Mouse (Mus musculus): Measurements from ENCODE around the gene Bcl11b. TPM values are rescaled to one million over a fixed set of nuclear protein-coding genes. Genes with fewer than 3 reads are reported as not detected.

Gene Bcl11b
- polyA plus RNA-seq, 1 experiment from 2014 or later, result 4.4 TPM

- H3K9me3 ChIP-seq (ENCODE audit: control insufficient read depth, low read length), result no peaks in the 10 kb centered on the region
- 86% methylated on average over 15 of the region's 15 CpGs for WGBS
- no peak for ATAC-seq (ENCODE audit: insufficient number of reproducible peaks, insufficient read depth, low FRiP score, low read depth)
- no peaks in the 10 kb centered on the region for H3K36me3 ChIP-seq (ENCODE audit: control insufficient read depth, insufficient read depth, low read length)
- H3K4me1 ChIP-seq (ENCODE audit: control insufficient read depth in 2 of 2, insufficient read depth in 2 of 2, low read length in 2 of 2), result peaks cover 25 to 36% of the 10 kb centered on the region in 2 experiments
- no peak overlapping the region for H3K4me3 ChIP-seq (ENCODE audit: control insufficient read depth in 1 of 2, insufficient read depth in 1 of 2, low read depth in 1 of 2, low read length in 2 of 2)
- H3K9ac ChIP-seq (ENCODE audit: low read length), result no peak overlapping the region
- H3K4me2 ChIP-seq (ENCODE audit: low read length), result no peak overlapping the region
- H3K27ac ChIP-seq (replicated peaks in 1 of 2; ENCODE audit: control insufficient read depth in 1 of 2, insufficient read depth in 1 of 2, low read depth in 2 of 2, low read length in 2 of 2), result no peak overlapping the region
- H3K27me3 ChIP-seq (ENCODE audit: control insufficient read depth, insufficient read depth, low read length), result no peaks in the 10 kb centered on the region
Measured at GRCm38 (mm10) chr12:107961843-107962242, 41.6 kb downstream of the Bcl11b start.

GRCm38 (mm10) chr12:107960789-107961491 is 42.5 kb downstream of the Bcl11b start:
- Histone ChIP-seq H3K27ac (replicated peaks in 1 of 2; ENCODE audit: control insufficient read depth in 1 of 2, insufficient read depth in 1 of 2, low read depth in 2 of 2, low read length in 2 of 2) (peak overlapping the region; percentile 4 to 24; a peak in 2 of 4 replicates), H3K4me3 (ENCODE audit: control insufficient read depth in 1 of 2, insufficient read depth in 1 of 2, low read depth in 1 of 2, low read length in 2 of 2) (no peak overlapping the region), H3K9ac (ENCODE audit: low read length) (no peak overlapping the region), H3K9me3 (ENCODE audit: control insufficient read depth, low read length) (no peaks in the 10 kb centered on the region), H3K4me1 (ENCODE audit: control insufficient read depth in 2 of 2, insufficient read depth in 2 of 2, low read length in 2 of 2) (peaks cover 25 to 36% of the 10 kb centered on the region in 2 experiments), H3K36me3 (ENCODE audit: control insufficient read depth, insufficient read depth, low read length) (no peaks in the 10 kb centered on the region), H3K27me3 (ENCODE audit: control insufficient read depth, insufficient read depth, low read length) (no peaks in the 10 kb centered on the region), H3K4me2 (ENCODE audit: low read length) (peak overlapping the region; percentile 44)
- WGBS, result 33% methylated on average over 12 of the region's 12 CpGs
- ATAC-seq (ENCODE audit: insufficient number of reproducible peaks, insufficient read depth, low FRiP score, low read depth), result peak; percentile 81

GRCm38 (mm10) chr12:107960365-107960764 is 43.0 kb downstream of the Bcl11b start:
- Histone ChIP-seq H3K27ac (replicated peaks in 1 of 2; ENCODE audit: control insufficient read depth in 1 of 2, insufficient read depth in 1 of 2, low read depth in 2 of 2, low read length in 2 of 2) (peak overlapping the region in 1 of 2 experiments; percentile 24; a peak in 1 of 4 replicates), H3K27me3 (ENCODE audit: control insufficient read depth, insufficient read depth, low read length) (no peaks in the 10 kb centered on the region), H3K4me3 (ENCODE audit: control insufficient read depth in 1 of 2, insufficient read depth in 1 of 2, low read depth in 1 of 2, low read length in 2 of 2) (no peak overlapping the region), H3K9me3 (ENCODE audit: control insufficient read depth, low read length) (no peaks in the 10 kb centered on the region), H3K4me2 (ENCODE audit: low read length) (peak overlapping the region; percentile 44), H3K4me1 (ENCODE audit: control insufficient read depth in 2 of 2, insufficient read depth in 2 of 2, low read length in 2 of 2) (peaks cover 25 to 36% of the 10 kb centered on the region in 2 experiments), H3K36me3 (ENCODE audit: control insufficient read depth, insufficient read depth, low read length) (no peaks in the 10 kb centered on the region), H3K9ac (ENCODE audit: low read length) (no peak overlapping the region)
- WGBS, result 14% methylated on average over 14 of the region's 14 CpGs
- no peak for ATAC-seq (ENCODE audit: insufficient number of reproducible peaks, insufficient read depth, low FRiP score, low read depth)

- Histone ChIP-seq H3K4me2 (ENCODE audit: low read length) (no peak overlapping the region), H3K4me1 (ENCODE audit: control insufficient read depth in 2 of 2, insufficient read depth in 2 of 2, low read length in 2 of 2) (peaks cover 25 to 36% of the 10 kb centered on the region in 2 experiments), H3K36me3 (ENCODE audit: control insufficient read depth, insufficient read depth, low read length) (no peaks in the 10 kb centered on the region), H3K9me3 (ENCODE audit: control insufficient read depth, low read length) (no peaks in the 10 kb centered on the region), H3K9ac (ENCODE audit: low read length) (no peak overlapping the region), H3K4me3 (ENCODE audit: control insufficient read depth in 1 of 2, insufficient read depth in 1 of 2, low read depth in 1 of 2, low read length in 2 of 2) (no peak overlapping the region), H3K27ac (replicated peaks in 1 of 2; ENCODE audit: control insufficient read depth in 1 of 2, insufficient read depth in 1 of 2, low read depth in 2 of 2, low read length in 2 of 2) (no peak overlapping the region), H3K27me3 (ENCODE audit: control insufficient read depth, insufficient read depth, low read length) (no peaks in the 10 kb centered on the region)
- 68% methylated on average over 8 of the region's 8 CpGs for WGBS
- ATAC-seq (ENCODE audit: insufficient number of reproducible peaks, insufficient read depth, low FRiP score, low read depth), result no peak
Measured at GRCm38 (mm10) chr12:107959872-107960271, 43.5 kb downstream of the Bcl11b start.

- no peaks in the 10 kb centered on the region for H3K27me3 ChIP-seq (ENCODE audit: control insufficient read depth, insufficient read depth, low read length)
- WGBS, result 86% methylated on average over 16 of the region's 16 CpGs
- ATAC-seq (ENCODE audit: insufficient number of reproducible peaks, insufficient read depth, low FRiP score, low read depth), result no peak
- H3K9ac ChIP-seq (ENCODE audit: low read length), result no peak overlapping the region
- no peaks in the 10 kb centered on the region for H3K9me3 ChIP-seq (ENCODE audit: control insufficient read depth, low read length)
- H3K27ac ChIP-seq (replicated peaks in 1 of 2; ENCODE audit: control insufficient read depth in 1 of 2, insufficient read depth in 1 of 2, low read depth in 2 of 2, low read length in 2 of 2), result no peak overlapping the region
- H3K4me2 ChIP-seq (ENCODE audit: low read length), result no peak overlapping the region
- H3K4me1 ChIP-seq (ENCODE audit: control insufficient read depth in 2 of 2, insufficient read depth in 2 of 2, low read length in 2 of 2), result peaks cover 6 to 8% of the 10 kb centered on the region in 2 experiments
- H3K36me3 ChIP-seq (ENCODE audit: control insufficient read depth, insufficient read depth, low read length), result no peaks in the 10 kb centered on the region
- no peak overlapping the region for H3K4me3 ChIP-seq (ENCODE audit: control insufficient read depth in 1 of 2, insufficient read depth in 1 of 2, low read depth in 1 of 2, low read length in 2 of 2)
Measured at GRCm38 (mm10) chr12:107953044-107953684, 50.2 kb downstream of the Bcl11b start.

- no peak for ATAC-seq (ENCODE audit: insufficient number of reproducible peaks, insufficient read depth, low FRiP score, low read depth)
- no peak overlapping the region for H3K9ac ChIP-seq (ENCODE audit: low read length)
- H3K4me1 ChIP-seq (ENCODE audit: control insufficient read depth in 2 of 2, insufficient read depth in 2 of 2, low read length in 2 of 2), result peaks cover 6 to 8% of the 10 kb centered on the region in 2 experiments
- no peaks in the 10 kb centered on the region for H3K9me3 ChIP-seq (ENCODE audit: control insufficient read depth, low read length)
- WGBS, result 59% methylated on average over 20 of the region's 20 CpGs
- H3K36me3 ChIP-seq (ENCODE audit: control insufficient read depth, insufficient read depth, low read length), result no peaks in the 10 kb centered on the region
- no peaks in the 10 kb centered on the region for H3K27me3 ChIP-seq (ENCODE audit: control insufficient read depth, insufficient read depth, low read length)
- no peak overlapping the region for H3K4me3 ChIP-seq (ENCODE audit: control insufficient read depth in 1 of 2, insufficient read depth in 1 of 2, low read depth in 1 of 2, low read length in 2 of 2)
- no peak overlapping the region for H3K27ac ChIP-seq (replicated peaks in 1 of 2; ENCODE audit: control insufficient read depth in 1 of 2, insufficient read depth in 1 of 2, low read depth in 2 of 2, low read length in 2 of 2)
- H3K4me2 ChIP-seq (ENCODE audit: low read length), result peak overlapping the region; percentile 15
Measured at GRCm38 (mm10) chr12:107952318-107952724, 51.1 kb downstream of the Bcl11b start.

- Histone ChIP-seq H3K4me3 (ENCODE audit: control insufficient read depth in 1 of 2, insufficient read depth in 1 of 2, low read depth in 1 of 2, low read length in 2 of 2) (no peak overlapping the region), H3K4me2 (ENCODE audit: low read length) (peak overlapping the region; percentile 25), H3K36me3 (ENCODE audit: control insufficient read depth, insufficient read depth, low read length) (no peaks in the 10 kb centered on the region), H3K27me3 (ENCODE audit: control insufficient read depth, insufficient read depth, low read length) (no peaks in the 10 kb centered on the region), H3K9me3 (ENCODE audit: control insufficient read depth, low read length) (no peaks in the 10 kb centered on the region), H3K9ac (ENCODE audit: low read length) (no peak overlapping the region), H3K4me1 (ENCODE audit: control insufficient read depth in 2 of 2, insufficient read depth in 2 of 2, low read length in 2 of 2) (peaks cover 6 to 8% of the 10 kb centered on the region in 2 experiments), H3K27ac (replicated peaks in 1 of 2; ENCODE audit: control insufficient read depth in 1 of 2, insufficient read depth in 1 of 2, low read depth in 2 of 2, low read length in 2 of 2) (no peak overlapping the region)
- ATAC-seq (ENCODE audit: insufficient number of reproducible peaks, insufficient read depth, low FRiP score, low read depth), result no peak
- 64% methylated on average over 20 of the region's 20 CpGs for WGBS
Measured at GRCm38 (mm10) chr12:107950667-107951179, 52.7 kb downstream of the Bcl11b start.
